Mouse (Mus musculus) cortical plate, adult 2 months (tissue): Measurements from ENCODE around the gene D630039A03Rik. TPM values are rescaled to one million over a fixed set of nuclear protein-coding genes. Genes with fewer than 3 reads are reported as not detected.

Experiments used
- H3K27ac ChIP-seq: fragments of 200-500 bp; 2 replicates; pipeline ENCODE4 v1.5.1; 2012; ENCODE audit warnings: low read length, control low read depth, inconsistent platforms; ENCODE audit not compliant: insufficient read depth
- H3K4me1 ChIP-seq: fragments of 200-500 bp; 2 replicates; pipeline ENCODE4 v1.6.1; 2011; ENCODE audit warnings: low read length; ENCODE audit not compliant: control insufficient read depth, insufficient read depth
- H3K4me3 ChIP-seq: fragments of 200-500 bp; 2 replicates; pipeline ENCODE4 v1.5.1; 2011; ENCODE audit warnings: mild to moderate bottlenecking, low read length, control low read depth; ENCODE audit not compliant: insufficient read depth
- CTCF ChIP-seq: fragments of 200-500 bp; IDR thresholded peaks from 2 replicates; pipeline ENCODE4 v1.5.1; 2011; ENCODE audit warnings: mild to moderate bottlenecking, control low read depth, low read length; ENCODE audit not compliant: insufficient read depth; ENCODE audit errors: extremely low read depth
- POLR2A ChIP-seq: fragments of 200-500 bp; IDR thresholded peaks from 2 replicates; pipeline ENCODE4 v1.6.1; 2011; ENCODE audit warnings: mild to moderate bottlenecking, low read length, control low read depth; ENCODE audit not compliant: insufficient read depth; ENCODE audit errors: extremely low read depth
- polyA plus RNA-seq: library from polyadenylated mRNA; depleted of rRNA; stranded (reverse); fragments of >200 nt; gene quantifications from 2 replicates; pipeline ENCODE4 v1.2.3, GENCODE M21; 2012

Gene D630039A03Rik
- polyA plus RNA-seq, 1 experiment: 0.27 TPM

DNA sequence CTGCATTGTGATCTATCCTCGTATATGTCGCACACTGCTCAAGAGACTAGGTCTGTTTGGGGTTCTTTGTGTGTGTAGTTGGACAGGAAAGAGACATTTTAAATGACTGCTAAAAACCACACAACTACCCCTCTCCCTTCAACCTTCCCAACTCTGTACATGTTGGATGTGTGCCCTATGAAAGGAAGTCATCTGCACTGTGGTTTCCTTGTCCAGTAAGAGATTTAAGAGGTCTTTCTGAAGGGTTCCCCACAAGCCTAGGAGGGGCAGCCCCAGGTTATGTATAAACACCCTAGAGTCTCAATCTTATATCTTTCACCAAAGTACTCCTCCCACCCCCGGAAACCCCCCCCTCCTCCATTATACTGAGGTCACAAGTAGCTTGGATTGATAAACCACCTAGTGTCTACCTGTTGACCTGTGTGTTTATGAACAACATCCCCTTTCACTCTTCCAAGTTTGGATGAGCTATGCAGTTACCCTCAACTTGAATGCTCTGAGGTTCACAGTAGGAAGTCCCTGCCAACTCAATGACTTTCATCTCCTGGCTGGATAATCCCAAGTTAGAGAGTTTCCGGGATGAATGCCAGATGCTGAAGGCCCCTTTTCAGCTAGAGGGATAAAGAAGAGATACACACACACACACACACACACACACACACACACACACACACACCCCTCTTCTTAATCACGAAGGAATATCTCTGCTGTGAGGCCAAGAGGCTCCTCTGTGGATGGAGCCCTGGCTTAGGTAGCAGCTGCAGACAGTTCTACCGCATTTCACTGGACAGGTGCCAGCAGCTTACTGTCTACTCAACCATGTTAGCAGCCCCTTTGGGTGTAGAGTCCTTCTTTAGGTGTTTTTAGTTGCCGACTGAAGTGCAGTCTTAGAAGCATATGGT lies 32.3 kb downstream of the D630039A03Rik start:
- Histone ChIP-seq H3K4me1 (no peaks in the 10 kb centered on the region), H3K4me3 (no peak overlapping the region), H3K27ac (no peak overlapping the region)
- no peak for TF ChIP-seq CTCF
- TF ChIP-seq POLR2A: no peak

- no peaks in the 10 kb centered on the region for H3K4me1 ChIP-seq
- TF ChIP-seq POLR2A (no peak), CTCF (peak; percentile 89)
- no peak overlapping the region for H3K4me3 ChIP-seq
- H3K27ac ChIP-seq: no peak overlapping the region
These were observed 36.2 kb downstream of the D630039A03Rik start for GRCm38 (mm10) chr4:57879804-57880357.

GRCm38 (mm10) chr4:57879137-57879536 lies 37.0 kb downstream of the D630039A03Rik start:
- TF ChIP-seq POLR2A: no peak
- no peak for TF ChIP-seq CTCF
- no peaks in the 10 kb centered on the region for H3K4me1 ChIP-seq
- no peak overlapping the region for H3K4me3 ChIP-seq
- H3K27ac ChIP-seq: no peak overlapping the region

DNA sequence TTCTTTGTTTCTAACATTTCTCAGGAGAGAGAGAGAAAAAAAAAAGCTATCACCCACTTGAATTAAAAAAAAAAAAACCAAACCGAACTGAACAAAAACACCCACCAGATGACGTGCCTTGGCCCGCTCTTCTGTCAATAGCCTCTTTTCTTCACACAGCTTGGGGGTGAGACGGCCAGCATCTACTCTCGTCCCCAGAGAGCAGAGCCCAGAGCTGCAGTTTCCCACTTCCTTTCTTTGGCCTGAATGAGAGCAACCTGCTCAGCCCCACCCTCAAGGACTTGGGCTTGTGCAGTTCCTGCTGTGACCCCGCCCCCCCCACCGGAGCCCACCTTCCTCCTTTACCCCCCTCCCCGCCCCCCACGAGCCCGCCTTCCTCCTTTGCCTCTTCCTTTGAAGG lies 48.6 kb downstream of the D630039A03Rik start:
- Histone ChIP-seq H3K4me3 (no peak overlapping the region), H3K27ac (no peak overlapping the region), H3K4me1 (peaks cover 8% of the 10 kb centered on the region)
- TF ChIP-seq CTCF (no peak), POLR2A (no peak)

DNA sequence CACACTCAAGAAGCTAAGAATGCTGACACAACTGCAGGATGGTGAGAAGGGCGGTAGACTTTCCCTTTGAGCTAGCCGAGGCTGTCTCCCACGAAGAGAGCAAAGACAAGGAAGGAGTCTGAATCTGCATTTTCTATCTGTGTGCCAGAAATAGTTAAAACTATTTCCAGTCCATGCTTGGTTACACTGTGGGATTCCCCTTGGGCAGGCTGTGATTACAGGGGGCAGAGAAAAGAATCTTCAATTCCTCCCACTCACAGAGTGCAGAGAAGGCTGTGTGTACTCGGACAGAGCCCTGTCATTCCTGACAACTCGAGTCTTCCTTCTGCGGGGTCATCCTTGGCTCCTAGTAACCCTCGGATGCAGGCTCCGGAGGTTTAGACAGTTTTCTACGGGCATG lies 49.1 kb downstream of the D630039A03Rik start:
- H3K4me1 ChIP-seq: peaks cover 8% of the 10 kb centered on the region
- H3K4me3 ChIP-seq: no peak overlapping the region
- no peak overlapping the region for H3K27ac ChIP-seq
- TF ChIP-seq CTCF (no peak), POLR2A (no peak)

DNA sequence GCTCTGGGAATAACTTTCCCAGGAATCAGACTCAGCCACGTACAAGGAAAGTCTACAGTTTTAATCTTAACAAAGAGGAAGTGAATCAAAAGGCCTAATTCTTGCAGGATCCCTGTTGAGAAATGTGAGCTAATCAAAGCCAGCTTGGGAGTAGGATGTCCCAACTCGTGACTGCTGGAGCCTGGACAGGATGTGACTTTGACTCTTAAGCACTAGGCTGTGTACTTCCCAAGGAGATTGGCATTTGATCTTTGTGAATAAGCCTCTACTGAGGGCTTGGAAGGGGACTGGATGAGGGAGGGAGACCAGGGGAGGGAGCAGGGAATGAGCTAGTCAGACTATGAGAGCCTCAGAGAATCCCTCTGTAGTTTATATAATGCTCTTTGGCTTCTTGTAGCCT lies 50.0 kb downstream of the D630039A03Rik start:
- no peak overlapping the region for H3K27ac ChIP-seq
- peaks cover 8% of the 10 kb centered on the region for H3K4me1 ChIP-seq
- TF ChIP-seq POLR2A: no peak
- TF ChIP-seq CTCF: no peak
- no peak overlapping the region for H3K4me3 ChIP-seq

DNA sequence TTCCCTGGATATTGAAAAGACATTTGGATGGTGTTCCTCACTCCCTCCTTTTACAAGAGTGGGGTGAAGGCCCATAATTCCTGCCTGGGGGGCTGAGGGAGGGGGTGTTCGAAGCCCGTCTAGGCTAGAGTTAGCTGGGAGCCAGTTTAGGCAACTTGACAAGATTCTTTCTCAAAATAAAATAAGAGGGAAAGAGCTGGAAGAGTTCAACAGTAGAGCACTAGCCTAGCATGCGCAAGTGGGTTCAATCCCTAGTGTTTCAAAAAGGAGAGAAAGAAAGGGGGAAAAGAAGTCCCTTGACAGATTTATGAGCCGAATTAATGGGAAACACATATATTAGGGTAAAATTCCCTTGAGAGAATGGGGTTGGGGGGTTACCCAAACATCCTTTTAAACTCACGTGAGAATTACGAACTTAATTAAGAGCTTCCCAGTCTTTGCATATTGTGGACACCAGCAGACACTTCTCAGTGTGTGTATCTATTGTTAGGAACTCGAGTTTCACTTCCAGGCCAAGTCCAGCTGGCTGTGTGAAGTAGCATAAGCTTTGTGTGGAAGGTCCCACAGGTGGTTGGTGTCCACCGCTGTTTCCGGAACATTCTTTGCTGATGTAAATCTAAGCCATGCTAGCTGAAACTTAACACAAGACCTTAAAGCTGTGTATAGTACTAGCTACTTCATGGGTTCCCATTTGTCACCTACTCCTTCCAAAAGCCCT lies 53.7 kb downstream of the D630039A03Rik start:
- no peak for TF ChIP-seq POLR2A
- TF ChIP-seq CTCF: no peak
- Histone ChIP-seq H3K4me3 (no peak overlapping the region), H3K27ac (no peak overlapping the region), H3K4me1 (peaks cover 8% of the 10 kb centered on the region)

GRCm38 (mm10) chr4:57861856-57862255 lies 54.2 kb downstream of the D630039A03Rik start:
- TF ChIP-seq POLR2A (no peak), CTCF (no peak)
- H3K27ac ChIP-seq: no peak overlapping the region
- H3K4me3 ChIP-seq: no peak overlapping the region
- peaks cover 5% of the 10 kb centered on the region for H3K4me1 ChIP-seq

DNA sequence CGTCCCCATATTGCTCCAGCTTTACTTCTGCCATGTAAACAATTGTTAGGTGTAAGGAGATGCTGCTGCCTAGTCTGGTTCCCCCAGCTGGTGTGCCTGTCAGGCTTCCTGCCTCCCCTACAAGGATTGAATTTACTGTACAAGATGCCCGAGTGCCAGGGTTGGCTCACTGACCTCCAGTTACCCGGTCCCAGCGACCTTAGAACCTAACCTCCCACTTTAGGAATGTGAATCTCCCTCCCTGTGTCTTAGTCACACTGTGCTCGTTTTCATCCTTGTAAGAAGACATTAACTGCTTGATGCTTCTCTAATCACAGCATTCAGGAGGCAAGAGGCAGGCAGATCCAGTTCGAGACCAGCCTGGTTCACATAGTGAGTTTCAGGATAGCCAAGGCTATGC lies 54.9 kb downstream of the D630039A03Rik start:
- Histone ChIP-seq H3K4me1 (peaks cover 4% of the 10 kb centered on the region), H3K27ac (no peak overlapping the region), H3K4me3 (no peak overlapping the region)
- no peak for TF ChIP-seq CTCF
- no peak for TF ChIP-seq POLR2A
